Mouse (Mus musculus): ENCODE results near the gene Mdm1. TPM values are rescaled to one million over a fixed set of nuclear protein-coding genes. Genes with fewer than 3 reads are reported as not detected.

Gene Mdm1
- polyA plus RNA-seq, 1 experiment = 3.4 TPM

GRCm38 (mm10) chr10:118125776-118126445 lies 15.7 kb upstream of the Mdm1 start:
- H3K4me2 ChIP-seq (ENCODE audit: low read depth) = no peak overlapping the region
- no peak for TF ChIP-seq REST (IDR thresholded peaks at IDR 0.05; ENCODE audit: insufficient read depth, insufficient read length)
- no peaks in the 10 kb centered on the region for H3K79me2 ChIP-seq (ENCODE audit: control insufficient read depth, insufficient read depth)
- H3K4me3 ChIP-seq = no peak overlapping the region
- H3ac ChIP-seq (ENCODE audit: control insufficient read depth, insufficient read length) = no peak overlapping the region
- no peaks in the 10 kb centered on the region for H3K36me3 ChIP-seq (ENCODE audit: control insufficient read depth, insufficient read depth)
- H3K27me3 ChIP-seq (ENCODE audit: control insufficient read depth, insufficient read depth, insufficient read length) = no peaks in the 10 kb centered on the region

DNA sequence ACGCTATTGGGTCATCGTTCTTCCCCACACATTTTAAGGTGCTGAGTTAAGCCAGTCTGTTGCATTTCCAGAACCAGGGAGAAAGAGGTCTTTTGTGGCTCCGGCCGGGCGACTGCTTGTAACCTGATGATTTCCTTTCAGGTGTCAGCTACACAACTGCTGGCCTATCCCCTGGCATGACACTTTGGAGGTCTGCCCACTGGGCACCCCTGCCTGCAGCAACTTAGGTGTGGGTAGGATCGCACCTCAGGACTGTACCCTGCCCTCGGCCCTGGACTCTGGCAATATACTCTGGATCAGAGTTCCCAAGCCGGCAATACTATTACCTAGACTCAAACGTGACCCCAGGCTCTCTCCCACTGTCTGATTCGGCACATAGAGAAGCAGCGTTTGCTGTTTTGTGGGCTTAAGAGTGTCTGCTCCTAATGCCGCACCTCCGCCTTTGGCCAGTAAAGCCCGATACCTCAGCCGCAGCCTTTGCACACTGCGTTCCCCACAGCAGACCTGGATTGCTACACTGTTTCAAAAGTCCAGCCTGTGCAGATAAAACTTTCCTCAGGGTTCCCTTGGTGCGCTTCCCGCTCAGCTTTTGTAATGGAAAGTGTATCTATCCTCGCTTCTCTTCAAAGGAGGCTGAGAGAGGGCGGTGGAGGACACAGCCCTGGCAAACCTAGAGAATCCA lies 12.5 kb upstream of the Mdm1 start:
- TF ChIP-seq MYOG (IDR thresholded peaks at IDR 0.05; ENCODE audit: control insufficient read depth in 1 of 3, insufficient read depth in 1 of 3, insufficient read length in 2 of 3, low read depth in 2 of 3) (no peak), USF1 (IDR thresholded peaks at IDR 0.05; ENCODE audit: low read depth) (no peak), REST (IDR thresholded peaks at IDR 0.05; ENCODE audit: insufficient read depth, insufficient read length) (no peak)
- no peak overlapping the region for H3K4me3 ChIP-seq

GRCm38 (mm10) chr10:118130016-118130415 lies 11.6 kb upstream of the Mdm1 start:
- Histone ChIP-seq H3K27me3 (ENCODE audit: control insufficient read depth, insufficient read depth, insufficient read length) (no peaks in the 10 kb centered on the region), H3K4me2 (ENCODE audit: low read depth) (no peak overlapping the region), H3K79me2 (ENCODE audit: control insufficient read depth, insufficient read depth) (no peaks in the 10 kb centered on the region), H3ac (ENCODE audit: control insufficient read depth, insufficient read length) (no peak overlapping the region), H3K36me3 (ENCODE audit: control insufficient read depth, insufficient read depth) (no peaks in the 10 kb centered on the region), H3K4me3 (no peak overlapping the region)
- no peak for TF ChIP-seq E2F4 (IDR thresholded peaks at IDR 0.05; ENCODE audit: insufficient read depth)
- TF ChIP-seq MAX (IDR thresholded peaks at IDR 0.05; ENCODE audit: low read depth) = no peak
- no peak for TF ChIP-seq TCF3 (IDR thresholded peaks at IDR 0.05; ENCODE audit: insufficient read length, low read depth)
- no peak for TF ChIP-seq MYOG (IDR thresholded peaks at IDR 0.05; ENCODE audit: control insufficient read depth in 1 of 3, insufficient read depth in 1 of 3, insufficient read length in 2 of 3, low read depth in 2 of 3)
- TF ChIP-seq MYOD1 (IDR thresholded peaks at IDR 0.05; ENCODE audit: control insufficient read depth in 1 of 3, insufficient read length in 2 of 3, low read depth in 2 of 3) = no peak
- no peak for TF ChIP-seq SRF (IDR thresholded peaks at IDR 0.05; ENCODE audit: control insufficient read depth, insufficient read length, low read depth)
- TF ChIP-seq TCF12 (IDR thresholded peaks at IDR 0.05; ENCODE audit: insufficient read depth, poor library complexity, severe bottlenecking) = no peak
- TF ChIP-seq REST (IDR thresholded peaks at IDR 0.05; ENCODE audit: insufficient read depth, insufficient read length) = no peak
- TF ChIP-seq POLR2A (IDR thresholded peaks at IDR 0.05; ENCODE audit: insufficient read length, low read depth) = no peak
- no peak for TF ChIP-seq CEBPB (IDR thresholded peaks at IDR 0.05; ENCODE audit: insufficient read depth, poor library complexity, severe bottlenecking)
- TF ChIP-seq POLR2AphosphoS2 (IDR thresholded peaks at IDR 0.05; ENCODE audit: insufficient read length, low read depth) = no peak
- no peak for TF ChIP-seq USF1 (IDR thresholded peaks at IDR 0.05; ENCODE audit: low read depth)

More for the DNA sequence above, 12.5 kb upstream of the Mdm1 start:
- Histone ChIP-seq H3ac (ENCODE audit: control insufficient read depth, insufficient read length) (no peak overlapping the region), H3K4me2 (ENCODE audit: low read depth) (no peak overlapping the region), H3K27me3 (ENCODE audit: control insufficient read depth, insufficient read depth, insufficient read length) (no peaks in the 10 kb centered on the region), H3K36me3 (ENCODE audit: control insufficient read depth, insufficient read depth) (no peaks in the 10 kb centered on the region), H3K79me2 (ENCODE audit: control insufficient read depth, insufficient read depth) (no peaks in the 10 kb centered on the region)

DNA sequence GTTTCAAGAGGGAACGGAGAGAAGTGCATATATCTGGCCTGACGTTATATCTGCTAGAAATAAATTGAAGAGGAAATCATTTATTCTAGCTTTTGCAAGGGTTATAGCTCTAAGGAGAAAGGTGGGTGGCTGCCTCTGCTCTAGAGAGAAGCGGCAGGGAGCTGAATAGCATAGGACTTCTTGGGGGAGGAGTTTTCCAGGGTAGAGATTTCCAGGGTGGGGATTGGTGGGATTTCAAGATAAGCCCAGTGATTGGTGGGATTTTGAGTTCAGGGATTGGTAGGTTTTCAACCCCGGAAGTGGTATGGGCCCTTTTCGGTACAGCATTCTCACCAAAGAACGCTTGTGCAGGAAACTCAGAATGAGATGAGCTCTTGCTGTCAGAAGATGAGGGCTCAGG lies 8.6 kb upstream of the Mdm1 start:
- H3ac ChIP-seq (ENCODE audit: control insufficient read depth, insufficient read length) = no peak overlapping the region
- TF ChIP-seq E2F4 (IDR thresholded peaks at IDR 0.05; ENCODE audit: insufficient read depth) (no peak), SRF (IDR thresholded peaks at IDR 0.05; ENCODE audit: control insufficient read depth, insufficient read length, low read depth) (no peak), POLR2AphosphoS2 (IDR thresholded peaks at IDR 0.05; ENCODE audit: insufficient read length, low read depth) (no peak), USF1 (IDR thresholded peaks at IDR 0.05; ENCODE audit: low read depth) (no peak), MYOG (IDR thresholded peaks at IDR 0.05; ENCODE audit: control insufficient read depth in 1 of 3, insufficient read depth in 1 of 3, insufficient read length in 2 of 3, low read depth in 2 of 3) (no peak), MYOD1 (IDR thresholded peaks at IDR 0.05; ENCODE audit: control insufficient read depth in 1 of 3, insufficient read length in 2 of 3, low read depth in 2 of 3) (no peak)
- no peak overlapping the region for H3K4me2 ChIP-seq (ENCODE audit: low read depth)
- no peaks in the 10 kb centered on the region for H3K79me2 ChIP-seq (ENCODE audit: control insufficient read depth, insufficient read depth)
- no peak overlapping the region for H3K4me3 ChIP-seq
- no peaks in the 10 kb centered on the region for H3K36me3 ChIP-seq (ENCODE audit: control insufficient read depth, insufficient read depth)
- no peaks in the 10 kb centered on the region for H3K27me3 ChIP-seq (ENCODE audit: control insufficient read depth, insufficient read depth, insufficient read length)

- no peak for TF ChIP-seq SRF (IDR thresholded peaks at IDR 0.05; ENCODE audit: control insufficient read depth, insufficient read length, low read depth)
- no peak for TF ChIP-seq MYOG (IDR thresholded peaks at IDR 0.05; ENCODE audit: control insufficient read depth in 1 of 3, insufficient read depth in 1 of 3, insufficient read length in 2 of 3, low read depth in 2 of 3)
- TF ChIP-seq MAX (IDR thresholded peaks at IDR 0.05; ENCODE audit: low read depth) = no peak
- no peak for TF ChIP-seq TCF12 (IDR thresholded peaks at IDR 0.05; ENCODE audit: insufficient read depth, poor library complexity, severe bottlenecking)
- TF ChIP-seq REST (IDR thresholded peaks at IDR 0.05; ENCODE audit: insufficient read depth, insufficient read length) = no peak
- no peaks in the 10 kb centered on the region for H3K79me2 ChIP-seq (ENCODE audit: control insufficient read depth, insufficient read depth)
- H3ac ChIP-seq (ENCODE audit: control insufficient read depth, insufficient read length) = no peak overlapping the region
- H3K36me3 ChIP-seq (ENCODE audit: control insufficient read depth, insufficient read depth) = no peaks in the 10 kb centered on the region
- no peaks in the 10 kb centered on the region for H3K27me3 ChIP-seq (ENCODE audit: control insufficient read depth, insufficient read depth, insufficient read length)
- H3K4me3 ChIP-seq = no peak overlapping the region
- no peak overlapping the region for H3K4me2 ChIP-seq (ENCODE audit: low read depth)
These were observed 3.1 kb upstream of the Mdm1 start for GRCm38 (mm10) chr10:118138508-118138907.

Data from myocyte (in vitro differentiated cells).